Mouse (Mus musculus) cerebellum, postnatal 14 days (tissue): ENCODE measurements at regions not wholly inside any gene's neighbourhood (a gene's known extent, or its start where the extent isn't known, plus 50 kb on each side); places are given as distances from the start of the nearest gene placed in this dataset.

Experiments
- DNase-seq, 2 experiments: peaks; one replicate each; pipeline ENCODE4 v3.0.0; 2021; ENCODE audit warnings: mixed read lengths in 2 of 2

GRCm38 (mm10) chr4:31723501-31723900 lies 240.4 kb upstream of the Map3k7 start:
- no peak for DNase-seq

DNA sequence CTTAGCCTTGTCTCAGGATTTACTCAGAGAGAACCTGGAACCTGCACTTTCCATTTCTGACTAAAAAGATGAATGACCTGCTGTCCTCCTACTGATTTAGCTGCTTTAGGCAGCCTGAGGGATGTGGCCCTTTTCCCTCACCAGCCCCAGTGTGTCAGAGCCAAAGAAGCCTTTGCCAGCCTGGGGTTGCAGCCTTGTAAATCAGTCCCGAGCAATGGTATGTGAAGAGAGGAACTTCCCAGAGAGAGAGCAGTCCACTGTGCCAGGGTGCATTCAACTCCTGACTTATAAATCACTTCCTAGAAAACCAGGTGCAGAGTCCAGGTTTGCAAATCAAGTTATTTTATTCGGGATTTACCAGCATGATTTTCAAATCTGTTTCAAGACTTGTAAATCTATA lies 239.5 kb upstream of the Map3k7 start:
- DNase-seq = no peak

DNA sequence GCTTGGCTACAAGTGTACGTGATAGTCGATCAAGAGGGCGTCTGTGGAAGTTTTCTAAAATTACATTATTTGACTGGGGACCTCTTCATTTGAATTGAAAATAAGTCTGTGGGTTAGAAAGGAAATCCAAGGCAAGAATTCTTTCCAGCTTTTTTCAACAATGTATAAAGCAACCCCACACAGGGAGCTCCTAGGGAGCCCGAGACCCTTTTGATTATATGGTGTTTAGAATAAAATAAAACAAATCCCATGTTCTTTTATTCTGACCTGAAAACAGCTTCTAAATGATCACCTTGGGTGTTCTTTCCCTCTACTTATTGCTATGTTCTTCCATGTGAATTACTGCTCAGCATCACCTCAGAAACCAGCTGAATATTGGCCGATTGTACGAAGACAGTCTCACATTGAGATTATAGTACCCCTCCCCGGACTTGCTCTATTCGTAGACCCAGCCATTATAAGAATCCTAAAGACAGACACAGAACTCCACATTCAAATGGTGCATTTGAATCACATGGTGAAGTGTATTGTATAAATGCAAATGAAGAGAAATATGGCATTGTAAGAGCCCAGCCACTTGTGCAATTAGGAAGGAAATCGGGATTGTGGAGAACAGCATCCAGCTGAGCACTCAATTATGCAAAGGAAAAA lies 236.3 kb upstream of the Map3k7 start:
- DNase-seq = no peak

DNA sequence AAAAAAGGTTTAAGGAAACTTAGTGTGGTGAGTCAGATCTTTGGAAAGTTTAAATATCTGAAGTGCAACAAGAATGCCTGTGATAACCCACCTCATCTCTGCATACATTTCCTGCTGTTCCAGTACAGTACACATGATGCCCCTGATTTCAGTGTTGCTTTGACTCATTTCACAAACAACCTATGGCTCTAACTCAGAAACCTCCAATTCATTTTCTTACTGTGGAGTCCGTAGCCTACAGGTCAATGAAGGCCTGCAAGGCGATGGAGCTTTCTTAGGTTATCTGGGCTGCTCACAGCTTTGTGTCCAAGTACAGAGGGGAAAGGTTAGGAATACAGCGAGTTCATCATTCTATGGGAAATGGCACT lies 235.8 kb upstream of the Map3k7 start:
- no peak for DNase-seq

GRCm38 (mm10) chr4:31743776-31744175 lies 220.1 kb upstream of the Map3k7 start:
- DNase-seq = no peak

DNA sequence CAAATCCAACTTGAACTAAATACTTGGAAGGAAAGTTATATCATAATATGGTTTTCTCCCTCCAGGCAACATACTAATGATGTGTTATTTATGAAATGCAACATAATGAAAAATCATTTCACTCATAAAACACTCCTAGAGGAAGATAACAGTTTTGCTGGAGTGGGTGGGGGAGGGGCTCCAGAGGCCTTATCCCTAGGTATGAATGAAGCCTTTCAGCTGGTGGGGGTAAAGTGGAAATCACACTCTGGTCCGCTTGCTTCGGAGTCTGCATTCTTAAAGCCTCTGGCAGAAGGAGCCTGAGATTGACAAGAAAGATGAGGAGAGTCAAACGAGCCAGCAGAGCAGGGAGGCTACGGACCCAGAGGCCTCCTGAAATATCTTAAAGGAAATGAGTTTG lies 219.5 kb upstream of the Map3k7 start:
- no peak for DNase-seq

- DNase-seq = no peak
These were observed 210.1 kb upstream of the Map3k7 start for GRCm38 (mm10) chr4:31753677-31754312.

DNA sequence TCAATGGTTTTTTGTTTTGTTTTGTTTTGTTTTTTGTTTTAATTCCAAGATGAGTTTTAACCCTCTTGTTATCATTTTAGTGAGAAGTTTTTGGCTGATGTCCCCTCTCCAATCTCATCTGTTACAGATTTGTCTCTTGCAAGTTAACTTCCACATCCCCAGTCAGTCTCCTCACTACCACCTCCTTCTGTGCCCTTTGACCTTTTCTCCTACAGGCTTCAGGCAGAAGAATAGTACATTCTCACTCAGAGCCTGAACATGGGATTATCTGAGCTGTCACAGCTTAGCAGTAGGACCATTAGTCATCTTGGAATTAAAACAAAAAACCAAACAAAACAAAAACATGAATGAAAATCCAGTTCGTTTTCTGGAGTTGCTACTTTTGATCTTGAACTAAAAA lies 206.8 kb upstream of the Map3k7 start:
- DNase-seq = no peak

DNA sequence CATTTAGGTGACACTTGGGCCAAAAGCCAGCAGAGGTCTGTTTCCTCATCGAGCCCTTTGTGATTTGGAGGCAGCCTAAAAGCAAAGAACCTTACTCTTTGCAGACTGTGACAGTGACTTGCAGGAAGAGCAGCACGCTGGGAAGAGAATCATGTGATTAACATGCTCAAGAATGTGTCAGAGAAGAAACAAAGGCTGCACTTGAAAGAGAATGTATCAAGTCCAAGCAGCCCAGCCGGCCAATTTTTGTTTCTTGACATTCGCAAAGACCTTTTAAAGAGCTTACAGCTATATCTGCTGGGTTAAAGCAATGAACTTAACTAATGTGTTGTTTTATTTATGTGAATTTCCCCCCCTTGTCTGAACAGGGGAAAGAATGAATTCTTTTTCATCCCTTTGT lies 203.8 kb upstream of the Map3k7 start:
- DNase-seq = no peak

GRCm38 (mm10) chr4:31762199-31762598 lies 201.7 kb upstream of the Map3k7 start:
- DNase-seq = no peak

- no peak for DNase-seq
These were observed 195.8 kb upstream of the Map3k7 start for GRCm38 (mm10) chr4:31768026-31768626.

GRCm38 (mm10) chr4:31769325-31769724 lies 194.6 kb upstream of the Map3k7 start:
- no peak for DNase-seq

DNA sequence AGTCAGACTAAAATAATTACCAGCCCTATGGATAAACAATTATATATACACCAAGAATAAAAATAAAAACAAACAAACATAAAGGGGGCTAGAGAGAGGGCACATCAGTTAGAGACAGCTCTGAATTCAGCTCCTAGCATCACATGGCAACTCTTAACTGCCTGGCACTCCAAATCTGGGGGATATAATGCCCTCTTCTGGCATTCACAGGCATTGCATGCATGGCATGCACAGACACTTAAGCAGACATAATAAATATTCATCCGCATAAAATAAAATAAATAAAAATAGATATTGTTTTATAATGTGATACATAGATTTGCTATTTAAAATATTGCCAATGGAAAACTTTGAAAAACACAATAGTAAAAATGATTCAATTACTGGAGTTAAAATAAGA lies 177.6 kb upstream of the Map3k7 start:
- no peak for DNase-seq

GRCm38 (mm10) chr4:31817574-31818240 lies 146.2 kb upstream of the Map3k7 start:
- no peak for DNase-seq

DNA sequence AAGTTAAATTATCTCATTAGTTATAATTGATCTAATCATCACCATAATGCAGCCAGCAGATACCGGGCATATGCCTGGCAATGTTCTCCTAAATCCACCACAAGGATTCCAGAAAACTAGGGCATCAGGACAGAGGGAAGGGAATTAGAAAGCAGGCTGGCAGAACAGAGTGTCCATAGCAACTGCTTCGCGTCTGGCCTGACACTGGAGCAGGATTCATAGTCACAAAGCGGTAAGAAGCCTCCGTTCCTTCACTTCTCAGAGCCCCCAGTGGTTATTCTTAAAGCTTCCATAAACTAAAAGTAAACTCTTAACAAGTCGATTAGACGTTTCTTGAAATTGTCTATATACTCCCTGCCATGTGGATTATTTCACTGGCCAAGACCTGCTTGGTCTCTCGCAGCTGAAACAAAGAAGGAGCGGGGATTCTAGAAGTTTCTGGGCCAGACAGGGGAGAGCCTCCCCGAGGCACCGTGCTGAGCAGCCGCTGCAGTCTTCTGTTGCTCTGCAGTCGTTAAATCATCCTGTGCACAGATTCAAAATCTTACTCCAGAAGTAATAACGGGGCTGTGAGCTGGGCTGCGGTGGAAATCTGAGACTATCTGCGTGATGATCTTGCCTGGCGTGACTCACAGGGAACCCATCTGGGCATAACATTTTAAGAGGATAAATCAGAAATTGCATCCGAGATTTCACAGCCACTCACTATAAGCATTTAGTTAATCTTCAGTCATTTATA lies 144.2 kb upstream of the Map3k7 start:
- no peak for DNase-seq

- DNase-seq = no peak
These were observed 140.1 kb upstream of the Map3k7 start for GRCm38 (mm10) chr4:31823574-31824348.

DNA sequence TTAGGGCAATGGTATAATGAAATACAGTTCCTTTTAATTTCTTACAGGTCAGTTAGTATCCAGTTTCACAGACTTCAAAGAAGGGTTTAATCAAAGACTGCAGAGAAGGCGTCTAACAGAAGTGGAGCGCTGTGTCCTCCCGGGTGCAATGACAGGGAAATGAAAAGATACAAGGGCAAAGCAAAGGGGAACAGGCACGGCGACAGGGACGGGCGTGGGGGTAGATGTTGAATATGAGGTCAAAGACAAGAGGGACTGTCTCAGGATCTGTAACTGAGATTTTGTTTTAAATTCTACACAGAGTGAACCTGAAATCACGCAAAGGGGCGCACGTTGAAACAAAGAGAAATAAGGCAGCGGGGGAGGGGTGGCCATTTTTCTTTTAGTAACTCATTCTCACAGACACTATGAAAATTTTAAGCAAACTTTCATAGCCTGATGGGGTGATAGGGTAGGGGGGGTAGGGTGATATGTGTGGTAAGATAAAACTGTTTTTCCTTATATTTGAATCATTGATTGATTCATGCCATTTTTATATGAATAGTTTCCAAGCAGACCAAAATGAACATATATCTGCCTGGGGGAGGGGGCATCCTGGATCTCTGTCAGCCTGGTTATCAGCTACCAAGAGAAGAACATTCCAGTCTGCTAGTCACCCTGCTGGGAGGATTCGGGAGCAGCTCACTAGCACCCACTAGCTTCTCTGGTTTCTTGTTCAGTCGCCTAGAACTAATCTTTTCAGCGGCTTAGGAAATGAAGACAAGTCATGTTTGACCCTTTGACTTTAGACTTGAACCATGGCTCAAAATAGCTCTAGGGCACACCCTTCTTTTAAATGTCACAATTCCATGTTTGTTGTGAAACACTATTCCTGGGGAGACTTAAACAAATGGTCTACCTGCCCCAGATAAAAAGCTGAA lies 139.1 kb upstream of the Map3k7 start:
- no peak for DNase-seq

- DNase-seq = no peak
These were observed 138.5 kb upstream of the Map3k7 start for GRCm38 (mm10) chr4:31825438-31825830.

GRCm38 (mm10) chr4:31826661-31827060 lies 137.2 kb upstream of the Map3k7 start:
- no peak for DNase-seq

DNA sequence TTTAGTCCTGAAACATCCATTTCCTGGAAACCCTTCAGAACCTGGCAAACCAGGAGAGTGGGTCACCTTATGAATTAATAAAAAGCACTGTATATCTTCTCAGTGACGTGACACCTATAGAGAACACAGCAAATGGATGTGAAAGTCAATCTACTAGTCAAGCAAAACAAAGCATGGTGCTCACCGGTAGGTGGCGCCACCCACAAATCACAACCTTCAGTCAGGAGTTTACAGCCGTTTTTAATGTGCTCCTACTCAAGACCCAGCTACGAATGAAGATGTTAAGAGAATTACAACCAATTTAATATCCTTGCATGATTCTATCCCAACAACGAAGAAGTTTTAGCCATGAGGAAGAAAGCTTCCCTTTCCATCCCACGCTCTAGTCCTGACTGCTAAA lies 136.6 kb upstream of the Map3k7 start:
- peak in 1 of 2 experiments; percentile 12 for DNase-seq

DNA sequence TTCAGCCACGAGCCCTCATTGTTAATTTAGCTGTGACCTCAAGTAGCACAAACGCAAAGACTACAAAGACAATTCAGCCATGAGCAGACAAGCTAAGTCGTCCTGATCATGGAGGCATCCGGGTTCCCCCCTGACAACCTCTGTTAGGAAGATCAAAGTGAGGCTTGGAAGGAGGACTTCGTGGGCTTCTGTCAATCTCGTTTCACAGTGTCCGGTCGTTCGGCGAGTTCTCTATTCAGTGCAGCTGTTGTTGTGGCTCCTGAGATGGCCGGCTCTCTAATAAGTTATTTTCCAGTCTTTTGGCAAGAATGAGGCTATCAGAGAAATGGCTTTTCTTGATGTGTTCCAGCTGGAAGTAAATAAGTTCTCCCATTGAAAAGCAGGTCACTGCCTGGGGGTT lies 133.7 kb upstream of the Map3k7 start:
- DNase-seq = no peak
